Mouse (Mus musculus) megakaryocyte, embryonic 14.5 days (primary cell): ENCODE results near the gene Pskh1. TPM values are rescaled to one million over a fixed set of nuclear protein-coding genes. Genes with fewer than 3 reads are reported as not detected.

Experiments
- H3K27me3 ChIP-seq: replicated peaks from 2 replicates; pipeline ENCODE3; 2012; ENCODE audit warnings: inconsistent platforms
- H3K36me3 ChIP-seq: replicated peaks from 2 replicates; pipeline ENCODE3; 2012; ENCODE audit warnings: low read length, inconsistent platforms, mixed read lengths
- H3K4me1 ChIP-seq: 2 replicates; pipeline ENCODE4 v1.6.1; 2012; ENCODE audit warnings: inconsistent platforms
- H3K4me3 ChIP-seq: replicated peaks from 2 replicates; pipeline ENCODE3; 2012; ENCODE audit warnings: moderate library complexity, mild to moderate bottlenecking, inconsistent platforms
- H3K9me3 ChIP-seq: 2 replicates; pipeline ENCODE4 v1.6.1; 2012; ENCODE audit warnings: inconsistent platforms
- FLI1 ChIP-seq: IDR thresholded peaks from 2 replicates; pipeline ENCODE4 v1.6.1; 2012; ENCODE audit warnings: low read length, inconsistent platforms, mixed read lengths
- GATA1 ChIP-seq: IDR thresholded peaks from 3 replicates; pipeline ENCODE4 v1.6.1; 2012; ENCODE audit warnings: mixed read lengths, low read length, inconsistent platforms, borderline replicate concordance
- polyA plus RNA-seq: library from polyadenylated mRNA; stranded (reverse); fragments of >175 nt; gene quantifications from 2 replicates; pipeline ENCODE4 v1.2.3, GENCODE M21; 2012; ENCODE audit warnings: low replicate concordance; ENCODE audit not compliant: insufficient read depth

The Pskh1 gene
- polyA plus RNA-seq, 1 experiment: 11.1 TPM

GRCm38 (mm10) chr8:105969367-105969766 is 69.1 kb downstream of the Pskh1 start:
- H3K36me3 ChIP-seq: no peaks in the 10 kb centered on the region
- no peaks in the 10 kb centered on the region for H3K9me3 ChIP-seq
- H3K4me1 ChIP-seq: peaks cover 36% of the 10 kb centered on the region
- peaks cover 20% of the 10 kb centered on the region for H3K27me3 ChIP-seq
- no peak overlapping the region for H3K4me3 ChIP-seq
- TF ChIP-seq GATA1 (no peak), FLI1 (no peak)

GRCm38 (mm10) chr8:105971019-105971720 is 70.9 kb downstream of the Pskh1 start:
- Histone ChIP-seq H3K27me3 (peaks cover 12% of the 10 kb centered on the region), H3K36me3 (no peaks in the 10 kb centered on the region), H3K4me1 (peaks cover 18% of the 10 kb centered on the region), H3K4me3 (no peak overlapping the region), H3K9me3 (no peaks in the 10 kb centered on the region)
- TF ChIP-seq GATA1 (no peak), FLI1 (no peak)

- Histone ChIP-seq H3K36me3 (no peaks in the 10 kb centered on the region), H3K4me1 (peaks cover 8% of the 10 kb centered on the region), H3K9me3 (0 out of 2 replicates have a peak, but pooled peaks cover 5% of the 10 kb centered on the region), H3K27me3 (peaks cover 18% of the 10 kb centered on the region), H3K4me3 (no peak overlapping the region)
- TF ChIP-seq FLI1: no peak
Observed at GRCm38 (mm10) chr8:105975363-105975762, 75.1 kb downstream of the Pskh1 start.

- 0 out of 2 replicates have a peak, but pooled peaks cover 5% of the 10 kb centered on the region for H3K9me3 ChIP-seq
- no peak for TF ChIP-seq GATA1
- TF ChIP-seq FLI1: no peak
- H3K36me3 ChIP-seq: no peaks in the 10 kb centered on the region
- peak within 1 kb of the TSS; percentile 38 for H3K4me3 ChIP-seq
- peaks cover 24% of the 10 kb centered on the region for H3K4me1 ChIP-seq
- H3K27me3 ChIP-seq: peaks cover 12% of the 10 kb centered on the region
Observed at GRCm38 (mm10) chr8:105979325-105979724, 79.1 kb downstream of the Pskh1 start, which contains the start of gene Dpep3. Gene Dpep3 (minus strand): TSS chr8:105979429.

GRCm38 (mm10) chr8:105981146-105981545 is 80.9 kb downstream of the Pskh1 start:
- peaks cover 24% of the 10 kb centered on the region for H3K4me1 ChIP-seq
- H3K4me3 ChIP-seq: no peak overlapping the region
- H3K9me3 ChIP-seq: 0 out of 2 replicates have a peak, but pooled peaks cover 5% of the 10 kb centered on the region
- no peaks in the 10 kb centered on the region for H3K36me3 ChIP-seq
- H3K27me3 ChIP-seq: peaks cover 15% of the 10 kb centered on the region
- TF ChIP-seq FLI1: no peak
- TF ChIP-seq GATA1: no peak

Other genes with a start within 250 kb of the Pskh1 start
- gene Carmil2, start 214.2 kb upstream of the Pskh1 start, polyA plus RNA-seq: 22.9 and 31.4 TPM in 2 replicates
- gene Acd, start 199.3 kb upstream of the Pskh1 start, polyA plus RNA-seq: 26.9 and 57.9 TPM in 2 replicates
- gene Pard6a, start 199.3 kb upstream of the Pskh1 start, polyA plus RNA-seq: 7.8 and 19.1 TPM in 2 replicates
- gene 4933405L10Rik, start 192.8 kb upstream of the Pskh1 start, polyA plus RNA-seq: not detected in 2 replicates
- gene Enkd1, start 192.2 kb upstream of the Pskh1 start, polyA plus RNA-seq: 22.7 and 26.1 TPM in 2 replicates
- gene Gfod2, start 141.8 kb upstream of the Pskh1 start, polyA plus RNA-seq: 3.0 and 9.7 TPM in 2 replicates
- gene Ranbp10, start 73.1 kb upstream of the Pskh1 start, polyA plus RNA-seq: 10.3 and 11.1 TPM in 2 replicates
- gene Tsnaxip1, start 72.7 kb upstream of the Pskh1 start, polyA plus RNA-seq: not detected in 2 replicates
- 22.5 and 23.5 TPM in 2 replicates for gene Cenpt, start 47.2 kb upstream of the Pskh1 start, polyA plus RNA-seq
- gene Thap11, start 45.3 kb upstream of the Pskh1 start, polyA plus RNA-seq: 12.4 and 38.2 TPM in 2 replicates
- 5.8 and 51.6 TPM in 2 replicates for gene Nutf2, start 39.9 kb upstream of the Pskh1 start, polyA plus RNA-seq
- 8.0 and 13.1 TPM in 2 replicates for gene Edc4, start 19.6 kb upstream of the Pskh1 start, polyA plus RNA-seq
- gene Nrn1l, start 6.9 kb upstream of the Pskh1 start, polyA plus RNA-seq: 0.22 TPM in 1 of 2 replicates, not detected in the other
- gene Ctrl, start 33.4 kb downstream of the Pskh1 start, polyA plus RNA-seq: 0.39 TPM in 1 of 2 replicates, not detected in the other
- gene Psmb10, start 38.0 kb downstream of the Pskh1 start, polyA plus RNA-seq: 63.8 and 341 TPM in 2 replicates
- gene Lcat, start 42.9 kb downstream of the Pskh1 start, polyA plus RNA-seq: 0.66 TPM in 1 of 2 replicates, not detected in the other
- 4.5 and 6.7 TPM in 2 replicates for gene Slc12a4, start 65.7 kb downstream of the Pskh1 start, polyA plus RNA-seq
- 0.46 TPM in 1 of 2 replicates, not detected in the other for gene Dpep3, start 79.0 kb downstream of the Pskh1 start, polyA plus RNA-seq
- 3.6 TPM in 1 of 2 replicates, not detected in the other for gene Dus2, start 90.9 kb downstream of the Pskh1 start, polyA plus RNA-seq
- not detected in 2 replicates for gene Dpep2nb, start 105.5 kb downstream of the Pskh1 start, polyA plus RNA-seq
- gene Ddx28, start 111.4 kb downstream of the Pskh1 start, polyA plus RNA-seq: 3.7 and 10.4 TPM in 2 replicates
- 1.7 and 3.2 TPM in 2 replicates for gene Nfatc3, start 158.4 kb downstream of the Pskh1 start, polyA plus RNA-seq
- gene Esrp2, start 236.5 kb downstream of the Pskh1 start, polyA plus RNA-seq: 1.6 and 7.5 TPM in 2 replicates
- 16.9 and 32.0 TPM in 2 replicates for gene Pla2g15, start 250.0 kb downstream of the Pskh1 start, polyA plus RNA-seq